Mouse (Mus musculus) ovary, adult 18-20 months (tissue): Measurements from ENCODE around the gene Plxnc1.

Source experiments
- DNase-seq: peaks from one replicate; pipeline ENCODE4 v3.0.0; 2022; ENCODE audit warnings: low spot score, mixed read lengths

Gene Plxnc1

GRCm38 (mm10) chr10:94947915-94948675, 3.5 kb upstream of the Plxnc1 start:
- no peak for DNase-seq

- no peak for DNase-seq
These were observed 2.8 kb upstream of the Plxnc1 start for GRCm38 (mm10) chr10:94947386-94947785.

GRCm38 (mm10) chr10:94945206-94945711, 624 bp upstream of the Plxnc1 start:
- peak; percentile 25 for DNase-seq

- peak; percentile 48 for DNase-seq
These were observed 567 bp downstream of the Plxnc1 start for GRCm38 (mm10) chr10:94943846-94944690.

- DNase-seq, result peak; percentile 19
These were observed 1.2 kb downstream of the Plxnc1 start for GRCm38 (mm10) chr10:94943401-94943845.

- peak; percentile 34 for DNase-seq
These were observed 2.1 kb downstream of the Plxnc1 start for GRCm38 (mm10) chr10:94942449-94943041.

GRCm38 (mm10) chr10:94941551-94941950, 3.1 kb downstream of the Plxnc1 start:
- DNase-seq, result no peak

- DNase-seq, result no peak
These were observed 3.8 kb downstream of the Plxnc1 start for GRCm38 (mm10) chr10:94940786-94941185.

- DNase-seq, result no peak
These were observed 4.6 kb downstream of the Plxnc1 start for GRCm38 (mm10) chr10:94940061-94940460.

GRCm38 (mm10) chr10:94938899-94939298, 5.7 kb downstream of the Plxnc1 start:
- DNase-seq, result no peak

- DNase-seq, result no peak
These were observed 6.3 kb downstream of the Plxnc1 start for GRCm38 (mm10) chr10:94938320-94938719.

- no peak for DNase-seq
These were observed 9.4 kb downstream of the Plxnc1 start for GRCm38 (mm10) chr10:94935270-94935669.

GRCm38 (mm10) chr10:94934151-94934614, 10.5 kb downstream of the Plxnc1 start:
- no peak for DNase-seq

- DNase-seq, result peak; percentile 47
These were observed 12.4 kb downstream of the Plxnc1 start for GRCm38 (mm10) chr10:94931961-94932832.

- DNase-seq, result no peak
These were observed 16.5 kb downstream of the Plxnc1 start for GRCm38 (mm10) chr10:94928164-94928563.

- DNase-seq, result no peak
These were observed 18.3 kb downstream of the Plxnc1 start for GRCm38 (mm10) chr10:94926297-94926696.

GRCm38 (mm10) chr10:94924878-94925277, 19.8 kb downstream of the Plxnc1 start:
- DNase-seq, result no peak

- no peak for DNase-seq
These were observed 20.2 kb downstream of the Plxnc1 start for GRCm38 (mm10) chr10:94924450-94924849.

GRCm38 (mm10) chr10:94923337-94923762, 21.3 kb downstream of the Plxnc1 start:
- DNase-seq, result no peak

- no peak for DNase-seq
These were observed 21.8 kb downstream of the Plxnc1 start for GRCm38 (mm10) chr10:94922848-94923247.

GRCm38 (mm10) chr10:94921751-94922150, 22.9 kb downstream of the Plxnc1 start:
- DNase-seq, result no peak
